Mouse (Mus musculus): ENCODE measurements around the gene Mrpl14. TPM values are rescaled to one million over a fixed set of nuclear protein-coding genes. Genes with fewer than 3 reads are reported as not detected.

Gene Mrpl14
- total and polyA plus RNA-seq, 2 experiments from 2014 or later, result 98.0 to 152 TPM

DNA sequence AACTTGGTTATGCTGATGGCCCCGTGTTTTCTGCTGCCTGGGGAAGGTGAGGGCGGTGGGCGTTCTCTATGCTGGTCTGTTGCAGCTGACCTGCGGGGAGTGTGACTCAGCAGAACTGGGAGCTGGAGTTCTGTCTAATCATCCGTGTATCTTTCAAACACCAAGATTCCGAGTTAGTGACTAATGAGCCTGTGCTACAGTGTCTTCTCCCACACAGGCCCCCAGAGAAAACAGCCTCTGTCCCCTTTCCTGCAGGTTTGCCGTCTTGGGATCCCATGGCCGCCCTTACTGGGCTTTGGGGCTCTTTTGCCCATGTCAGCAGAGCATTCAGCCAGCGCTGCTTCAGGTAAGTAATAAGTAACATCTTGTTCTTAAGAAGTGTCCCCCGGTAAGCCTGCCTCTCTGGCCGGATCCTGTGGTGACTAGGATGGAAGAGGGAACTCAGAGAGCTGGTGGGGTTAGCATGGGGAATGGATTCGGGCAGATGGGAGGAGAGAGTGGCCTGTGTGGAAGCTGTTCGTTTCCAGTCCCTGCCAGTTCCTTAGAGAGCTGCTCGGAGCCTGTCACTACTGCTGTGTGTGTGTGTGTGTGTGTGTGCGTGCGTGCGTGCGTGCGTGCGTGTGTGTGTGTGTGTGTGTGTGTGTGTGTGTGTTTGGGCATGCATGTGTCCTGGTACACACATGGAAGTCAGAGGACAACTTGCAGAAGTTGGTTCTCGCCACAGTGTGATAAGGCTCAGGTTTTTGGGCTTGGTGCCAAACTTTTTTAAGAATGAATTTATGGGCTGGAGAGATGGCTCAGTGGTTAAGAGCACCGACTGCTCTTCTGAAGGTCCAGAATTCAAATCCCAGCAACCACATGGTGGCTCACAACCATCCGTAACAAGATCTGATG is 9.4 kb downstream of the Mrpl14 start:
- H3K9ac ChIP-seq (replicated peaks; ENCODE audit: low read depth, low read length), result no peak overlapping the region
- H3K4me3 ChIP-seq (ENCODE audit: low read depth, low read length), result no peak overlapping the region
- H3K4me1 ChIP-seq (ENCODE audit: control insufficient read depth, insufficient read depth), result peaks cover 24% of the 10 kb centered on the region
- DNase-seq (ENCODE audit: low spot score) (no peak), ATAC-seq (ENCODE audit: insufficient read depth, low read depth) (no peak)
- H3K4me2 ChIP-seq (ENCODE audit: low read depth, low read length), result no peak overlapping the region
- peaks cover 10% of the 10 kb centered on the region; the same call in 1 of the 2 replicates for H3K36me3 ChIP-seq (replicated peaks; ENCODE audit: control insufficient read depth, insufficient read depth, low read length)
- no peaks in the 10 kb centered on the region for H3K27me3 ChIP-seq (ENCODE audit: control insufficient read depth, insufficient read depth, low read length)
- H3K27ac ChIP-seq (ENCODE audit: low read depth), result 0 out of 2 replicates have a peak overlapping the region, but pooled peaks have one; percentile 7
- WGBS, result 62% methylated on average over 23 of the region's 23 CpGs
- no peaks in the 10 kb centered on the region for H3K9me3 ChIP-seq (replicated peaks; ENCODE audit: control insufficient read depth, low read length)
- TF ChIP-seq EP300 (IDR thresholded peaks at IDR 0.05; ENCODE audit: low read depth) (no peak), CTCF (IDR thresholded peaks at IDR 0.05; ENCODE audit: low read depth) (no peak)

DNA sequence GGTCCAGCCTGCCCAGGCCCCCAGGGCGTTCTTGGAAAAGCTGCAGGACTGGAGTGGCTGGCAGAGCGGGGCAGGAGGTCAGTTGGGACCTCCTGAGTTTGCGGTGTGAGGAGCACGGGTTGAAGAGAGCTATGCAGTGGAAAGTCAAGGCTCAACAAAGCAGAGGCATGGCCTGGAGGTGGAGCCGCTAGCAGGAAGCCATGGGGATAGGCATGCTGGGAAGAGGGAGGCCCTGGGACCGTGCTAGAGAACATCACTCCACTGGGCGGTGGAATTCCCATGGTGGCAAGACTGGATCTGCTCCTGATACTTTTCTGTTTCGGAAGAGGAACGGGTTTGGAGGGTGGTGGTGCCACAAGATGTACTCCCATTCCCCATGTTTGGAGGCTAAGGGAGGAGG is 10.9 kb downstream of the Mrpl14 start:
- H3K4me3 ChIP-seq (ENCODE audit: low read depth, low read length), result no peak overlapping the region
- ATAC-seq (ENCODE audit: insufficient read depth, low read depth), result no peak
- 84% methylated on average over 9 of the region's 9 CpGs for WGBS
- H3K4me1 ChIP-seq (ENCODE audit: control insufficient read depth, insufficient read depth), result peaks cover 30% of the 10 kb centered on the region
- DNase-seq (ENCODE audit: low spot score), result no peak
- no peaks in the 10 kb centered on the region for H3K27me3 ChIP-seq (ENCODE audit: control insufficient read depth, insufficient read depth, low read length)
- no peak overlapping the region for H3K9ac ChIP-seq (replicated peaks; ENCODE audit: low read depth, low read length)
- H3K27ac ChIP-seq (ENCODE audit: low read depth), result no peak overlapping the region
- H3K4me2 ChIP-seq (ENCODE audit: low read depth, low read length), result no peak overlapping the region
- no peak for TF ChIP-seq CTCF (IDR thresholded peaks at IDR 0.05; ENCODE audit: low read depth)
- no peak for TF ChIP-seq EP300 (IDR thresholded peaks at IDR 0.05; ENCODE audit: low read depth)
- peaks cover 10% of the 10 kb centered on the region; the same call in 1 of the 2 replicates for H3K36me3 ChIP-seq (replicated peaks; ENCODE audit: control insufficient read depth, insufficient read depth, low read length)
- H3K9me3 ChIP-seq (replicated peaks; ENCODE audit: control insufficient read depth, low read length), result no peaks in the 10 kb centered on the region

DNA sequence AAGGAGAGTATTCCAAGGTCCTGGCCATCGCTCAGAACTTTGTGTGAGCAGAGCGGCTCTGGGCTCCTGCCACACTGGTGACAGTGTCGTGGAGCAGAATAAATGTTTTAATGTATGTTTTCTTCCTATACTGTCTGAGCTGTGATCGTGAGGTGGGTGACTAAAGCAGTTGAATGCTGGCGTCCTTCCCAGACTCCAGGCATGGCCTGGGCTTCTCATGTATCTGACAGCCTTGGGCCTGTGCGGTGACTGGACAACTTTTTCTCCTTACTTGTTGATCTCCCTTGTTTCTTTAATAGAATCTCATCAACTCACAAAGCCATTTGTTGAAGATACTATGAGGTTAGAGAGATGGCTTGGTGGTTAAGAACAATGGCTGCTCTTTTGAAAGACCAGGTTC is 12.2 kb downstream of the Mrpl14 start:
- WGBS, result 52% methylated on average over 6 of the region's 6 CpGs
- H3K27me3 ChIP-seq (ENCODE audit: control insufficient read depth, insufficient read depth, low read length), result no peaks in the 10 kb centered on the region
- DNase-seq (ENCODE audit: low spot score) (no peak), ATAC-seq (ENCODE audit: insufficient read depth, low read depth) (no peak)
- no peak overlapping the region for H3K4me2 ChIP-seq (ENCODE audit: low read depth, low read length)
- H3K27ac ChIP-seq (ENCODE audit: low read depth), result no peak overlapping the region
- no peaks in the 10 kb centered on the region for H3K9me3 ChIP-seq (replicated peaks; ENCODE audit: control insufficient read depth, low read length)
- H3K36me3 ChIP-seq (replicated peaks; ENCODE audit: control insufficient read depth, insufficient read depth, low read length), result peaks cover 10% of the 10 kb centered on the region; the same call in 1 of the 2 replicates
- H3K4me1 ChIP-seq (ENCODE audit: control insufficient read depth, insufficient read depth), result peaks cover 27% of the 10 kb centered on the region
- TF ChIP-seq CTCF (IDR thresholded peaks at IDR 0.05; ENCODE audit: low read depth) (no peak), EP300 (IDR thresholded peaks at IDR 0.05; ENCODE audit: low read depth) (no peak)
- H3K9ac ChIP-seq (replicated peaks; ENCODE audit: low read depth, low read length), result no peak overlapping the region
- H3K4me3 ChIP-seq (ENCODE audit: low read depth, low read length), result no peak overlapping the region

DNA sequence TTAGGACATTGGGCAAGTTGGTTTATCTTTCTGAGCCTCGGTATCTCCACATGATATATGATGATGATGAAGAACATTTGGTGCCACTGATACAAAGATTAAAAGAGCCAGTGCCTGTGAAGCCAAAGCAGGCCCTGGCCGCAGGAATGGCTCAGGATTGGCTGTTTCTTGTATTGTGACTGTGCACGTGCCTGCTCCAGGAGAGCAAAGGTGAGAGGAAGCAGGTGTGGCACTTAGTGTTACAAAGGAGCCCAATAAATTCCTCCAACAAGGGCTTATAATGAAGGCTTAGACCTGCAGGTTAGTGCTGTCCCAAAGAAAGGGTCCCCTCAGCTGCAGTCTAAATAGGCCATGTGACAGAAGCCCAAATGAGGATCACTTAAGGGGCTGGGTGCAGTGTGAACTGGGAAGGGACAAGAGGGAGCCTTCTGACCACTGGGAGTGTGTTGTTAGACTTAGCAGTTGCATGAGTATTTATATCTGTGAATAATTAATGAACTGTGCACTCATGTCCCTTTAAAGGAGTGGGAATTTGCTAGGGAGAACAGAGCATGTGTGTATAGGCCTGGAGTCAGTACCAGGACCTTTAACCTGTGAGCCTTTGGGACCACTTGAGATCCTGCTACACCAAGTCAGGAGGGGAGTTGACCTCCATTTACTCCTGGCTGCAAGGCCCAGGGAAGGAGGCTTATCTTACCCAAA is 13.1 kb downstream of the Mrpl14 start:
- TF ChIP-seq CTCF (IDR thresholded peaks at IDR 0.05; ENCODE audit: low read depth) (no peak), EP300 (IDR thresholded peaks at IDR 0.05; ENCODE audit: low read depth) (no peak)
- DNase-seq (ENCODE audit: low spot score), result no peak
- Histone ChIP-seq H3K4me3 (ENCODE audit: low read depth, low read length) (no peak overlapping the region), H3K9ac (replicated peaks; ENCODE audit: low read depth, low read length) (no peak overlapping the region), H3K4me2 (ENCODE audit: low read depth, low read length) (no peak overlapping the region), H3K4me1 (ENCODE audit: control insufficient read depth, insufficient read depth) (peaks cover 20% of the 10 kb centered on the region), H3K27me3 (ENCODE audit: control insufficient read depth, insufficient read depth, low read length) (no peaks in the 10 kb centered on the region), H3K36me3 (replicated peaks; ENCODE audit: control insufficient read depth, insufficient read depth, low read length) (peaks cover 10% of the 10 kb centered on the region; the same call in 1 of the 2 replicates), H3K27ac (ENCODE audit: low read depth) (no peak overlapping the region), H3K9me3 (replicated peaks; ENCODE audit: control insufficient read depth, low read length) (no peaks in the 10 kb centered on the region)
- 86% methylated on average over 3 of the region's 3 CpGs for WGBS
- no peak for ATAC-seq (ENCODE audit: insufficient read depth, low read depth)

DNA sequence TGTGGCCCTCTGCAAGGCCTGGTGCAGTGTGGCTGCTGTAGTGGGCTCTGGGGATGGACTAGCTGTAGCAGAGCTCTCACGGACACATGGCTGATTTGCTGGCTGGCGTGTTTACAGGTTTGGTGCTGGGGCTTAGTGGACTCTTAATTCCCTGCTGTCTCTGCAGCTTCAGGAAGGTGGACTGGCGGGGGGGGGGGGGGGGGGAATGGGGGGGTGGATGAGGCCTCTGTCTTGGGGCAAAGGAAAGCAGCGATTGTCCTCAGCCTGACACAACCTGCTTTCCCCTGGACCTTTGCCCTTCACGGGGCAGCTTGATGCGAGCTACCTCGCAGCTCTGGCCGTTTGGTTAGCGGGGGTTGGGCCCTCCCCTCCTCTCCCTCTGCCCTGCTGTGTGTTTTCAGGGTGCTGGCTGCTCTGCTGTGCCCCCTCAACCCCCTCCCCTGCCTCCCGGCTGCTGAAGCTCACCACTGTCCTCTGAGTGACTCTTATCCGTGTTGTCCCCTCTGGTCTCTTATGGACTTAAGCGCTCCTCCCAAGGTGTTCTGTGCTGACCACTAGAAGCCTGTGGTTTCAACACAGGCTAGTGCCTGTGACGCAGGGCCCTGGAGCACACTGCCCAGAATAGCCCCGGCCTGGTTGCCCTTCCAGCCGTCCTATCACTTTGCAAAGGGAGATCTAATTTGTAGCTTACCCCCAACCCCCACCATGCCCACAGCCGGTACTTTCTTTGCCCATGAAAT is 14.5 kb downstream of the Mrpl14 start:
- Histone ChIP-seq H3K4me3 (ENCODE audit: low read depth, low read length) (no peak overlapping the region), H3K4me1 (ENCODE audit: control insufficient read depth, insufficient read depth) (peaks cover 8% of the 10 kb centered on the region; the same call in 1 of the 2 replicates), H3K9me3 (replicated peaks; ENCODE audit: control insufficient read depth, low read length) (no peaks in the 10 kb centered on the region), H3K4me2 (ENCODE audit: low read depth, low read length) (no peak overlapping the region), H3K36me3 (replicated peaks; ENCODE audit: control insufficient read depth, insufficient read depth, low read length) (peaks cover 10% of the 10 kb centered on the region; the same call in 1 of the 2 replicates), H3K27ac (ENCODE audit: low read depth) (peak overlapping the region; percentile 83), H3K27me3 (ENCODE audit: control insufficient read depth, insufficient read depth, low read length) (no peaks in the 10 kb centered on the region), H3K9ac (replicated peaks; ENCODE audit: low read depth, low read length) (peak overlapping the region; percentile 13; the same call in 1 of the 2 replicates)
- peak; percentile 74 for DNase-seq (ENCODE audit: low spot score)
- TF ChIP-seq CTCF (IDR thresholded peaks at IDR 0.05; ENCODE audit: low read depth), result no peak
- TF ChIP-seq EP300 (IDR thresholded peaks at IDR 0.05; ENCODE audit: low read depth), result no peak
- ATAC-seq (ENCODE audit: insufficient read depth, low read depth), result peak; percentile 92
- 34% methylated on average over 11 of the region's 16 CpGs for WGBS
